Mouse (Mus musculus): ENCODE measurements around the gene St3gal3. TPM values are rescaled to one million over a fixed set of nuclear protein-coding genes. Genes with fewer than 3 reads are reported as not detected.
A peak's percentile ranks its signal among the peaks of the same experiment; 100 is the strongest.

Gene St3gal3
- polyA plus RNA-seq, 1 experiment from 2014 or later = 27.4 TPM

DNA sequence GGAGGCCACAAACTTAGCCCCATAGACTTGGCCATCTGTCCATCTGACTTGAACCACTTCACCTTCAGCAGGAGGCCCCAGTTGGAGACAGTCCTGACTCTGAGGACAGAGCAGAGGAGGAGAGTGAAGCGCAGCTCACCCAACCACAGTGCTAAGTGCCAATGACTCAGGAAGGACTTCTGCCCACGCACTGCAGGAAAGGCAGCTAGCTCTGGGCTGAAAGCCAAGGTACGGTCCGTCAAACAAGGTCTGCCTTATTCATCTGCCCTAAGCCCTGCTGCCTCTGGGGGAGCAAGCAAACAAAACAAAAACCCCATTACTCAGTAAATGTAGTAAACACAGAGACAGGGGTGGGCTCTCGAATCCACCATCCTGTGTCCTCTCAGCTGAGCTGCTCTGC is 4.2 kb upstream of the St3gal3 start:
- CTCF ChIA-PET = interaction anchor here (0.9 to 1.7 kb wide), 2 partner anchors 11 to 22 kb away, joined by 3 to 4 read pairs; no protein-coding TSS in a partner anchor
- H3K27me3 ChIP-seq = no peaks in the 10 kb centered on the region
- DNase-seq (ENCODE audit: low read depth, low spot score) = peak; percentile 93
- peak; percentile 51 for ATAC-seq
- POLR2A ChIA-PET = no interaction called here
- in situ Hi-C loops (cut with MboI; ENCODE audit: low pct_unique_long_range_greater_than_20kb) = no loop called here
- TF ChIP-seq CTCF (IDR thresholded peaks at IDR 0.05) = no peak

DNA sequence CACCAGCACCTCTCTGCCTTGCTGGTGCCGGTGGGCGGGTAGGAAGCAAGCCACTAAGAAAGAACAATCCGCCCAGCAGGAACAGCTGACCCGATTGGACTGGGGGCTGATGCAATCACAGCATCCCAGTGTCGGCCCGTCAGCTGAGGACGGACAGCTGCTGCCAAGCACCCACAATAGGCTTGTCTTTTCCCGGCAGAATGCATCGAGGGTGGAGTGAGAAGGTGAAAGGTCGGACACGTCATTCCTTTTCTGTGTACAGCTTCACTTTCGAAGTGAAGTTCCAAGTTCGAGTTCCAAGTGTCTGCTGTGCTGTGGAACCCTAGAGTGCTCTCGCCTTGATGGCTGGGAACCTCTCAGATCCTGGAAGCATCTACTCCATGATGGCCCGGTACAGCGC is 3.1 kb upstream of the St3gal3 start:
- POLR2A ChIA-PET = no interaction called here
- no peak for ATAC-seq
- in situ Hi-C loops (cut with MboI; ENCODE audit: low pct_unique_long_range_greater_than_20kb) = no loop called here
- CTCF ChIA-PET = interaction anchor here (1.7 kb wide), 1 partner anchor 21 kb away, joined by 4 read pairs; no protein-coding TSS in a partner anchor
- no peaks in the 10 kb centered on the region for H3K27me3 ChIP-seq
- no peak for DNase-seq (ENCODE audit: low read depth, low spot score)
- TF ChIP-seq CTCF (IDR thresholded peaks at IDR 0.05) = no peak

DNA sequence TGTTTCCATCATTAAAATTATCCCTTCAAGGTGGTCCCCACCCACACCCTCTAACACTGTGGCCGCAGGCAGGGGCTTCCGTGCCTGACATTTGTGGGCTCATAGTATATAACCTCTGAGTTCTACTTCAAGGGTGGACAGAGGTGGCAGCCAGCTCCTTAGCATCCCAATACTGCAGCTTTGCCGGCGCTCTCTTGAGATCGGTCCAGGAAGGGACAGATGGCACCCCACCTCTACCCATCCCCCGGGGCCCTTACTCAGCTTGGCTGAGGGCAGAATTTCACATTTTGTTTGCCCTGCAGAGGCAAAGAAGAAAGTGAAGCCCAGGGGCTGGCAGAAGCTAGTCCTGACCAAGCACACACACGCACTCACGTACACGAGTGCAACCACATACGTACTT is 2.6 kb upstream of the St3gal3 start:
- H3K27me3 ChIP-seq = no peaks in the 10 kb centered on the region
- ChIA-PET POLR2A (no interaction called here), CTCF (interaction anchor here (1.7 kb wide), 1 partner anchor 20 kb away, joined by 4 read pairs; no protein-coding TSS in a partner anchor)
- TF ChIP-seq CTCF (IDR thresholded peaks at IDR 0.05) = no peak
- DNase-seq (ENCODE audit: low read depth, low spot score) (no peak), ATAC-seq (no peak)
- in situ Hi-C loops (cut with MboI; ENCODE audit: low pct_unique_long_range_greater_than_20kb) = no loop called here

DNA sequence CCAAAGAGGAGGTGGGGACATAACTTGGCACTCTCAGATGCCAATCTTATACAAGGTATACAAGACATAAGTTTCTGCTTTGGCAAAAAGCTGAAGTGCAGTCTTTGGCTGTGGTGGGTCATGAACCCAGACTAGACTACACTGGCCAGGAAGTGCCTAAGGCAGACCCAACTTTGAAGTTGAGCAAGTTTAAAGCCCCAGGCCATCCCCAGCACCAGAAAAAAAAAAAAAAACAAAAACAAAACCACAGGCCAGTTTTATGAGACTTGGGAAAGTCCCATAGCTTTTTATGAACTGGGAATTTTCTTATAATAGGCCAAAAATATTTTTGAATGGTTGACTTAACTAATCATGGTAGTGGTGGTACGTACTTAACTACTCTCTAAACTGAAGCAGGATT is 700 bp upstream of the St3gal3 start:
- TF ChIP-seq CTCF (IDR thresholded peaks at IDR 0.05) = no peak
- no peaks in the 10 kb centered on the region for H3K27me3 ChIP-seq
- ATAC-seq (peak; percentile 8), DNase-seq (ENCODE audit: low read depth, low spot score) (peak; percentile 74)
- ChIA-PET CTCF (no interaction called here), POLR2A (interaction anchor here (0.7 to 1.3 kb wide), 4 partner anchors 9 to 245 kb away, joined by 3 to 7 read pairs (median 4); partner anchors contain the start of gene Kdm4a)
- in situ Hi-C loops (cut with MboI; ENCODE audit: low pct_unique_long_range_greater_than_20kb) = no loop called here

DNA sequence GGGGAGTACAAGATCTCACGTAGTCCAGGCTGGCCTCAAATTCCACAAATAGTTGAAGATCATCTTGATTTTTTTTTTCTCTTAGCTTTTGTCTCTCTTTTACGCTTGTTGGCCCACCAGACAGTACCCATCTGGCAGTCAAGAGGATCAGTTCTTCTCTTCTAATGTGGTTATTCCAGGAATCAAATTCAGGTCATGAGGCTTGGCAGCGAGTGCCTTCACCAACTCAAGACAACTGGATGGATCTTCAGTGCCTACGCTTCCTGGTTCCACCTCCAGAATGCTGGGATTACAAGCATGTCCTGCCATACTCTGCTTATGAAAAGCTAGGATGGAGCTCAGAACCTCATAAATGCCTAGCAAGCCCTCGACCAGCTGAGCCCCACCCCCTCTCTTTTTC is 3.4 kb downstream of the St3gal3 start:
- ATAC-seq (no peak), DNase-seq (ENCODE audit: low read depth, low spot score) (no peak)
- no peak for TF ChIP-seq CTCF (IDR thresholded peaks at IDR 0.05)
- POLR2A ChIA-PET = no interaction called here
- in situ Hi-C loops (cut with MboI; ENCODE audit: low pct_unique_long_range_greater_than_20kb) = no loop called here
- CTCF ChIA-PET = interaction anchor here (1.1 kb wide), 1 partner anchor 13 kb away, joined by 4 read pairs; no protein-coding TSS in a partner anchor
- H3K27me3 ChIP-seq = no peaks in the 10 kb centered on the region

DNA sequence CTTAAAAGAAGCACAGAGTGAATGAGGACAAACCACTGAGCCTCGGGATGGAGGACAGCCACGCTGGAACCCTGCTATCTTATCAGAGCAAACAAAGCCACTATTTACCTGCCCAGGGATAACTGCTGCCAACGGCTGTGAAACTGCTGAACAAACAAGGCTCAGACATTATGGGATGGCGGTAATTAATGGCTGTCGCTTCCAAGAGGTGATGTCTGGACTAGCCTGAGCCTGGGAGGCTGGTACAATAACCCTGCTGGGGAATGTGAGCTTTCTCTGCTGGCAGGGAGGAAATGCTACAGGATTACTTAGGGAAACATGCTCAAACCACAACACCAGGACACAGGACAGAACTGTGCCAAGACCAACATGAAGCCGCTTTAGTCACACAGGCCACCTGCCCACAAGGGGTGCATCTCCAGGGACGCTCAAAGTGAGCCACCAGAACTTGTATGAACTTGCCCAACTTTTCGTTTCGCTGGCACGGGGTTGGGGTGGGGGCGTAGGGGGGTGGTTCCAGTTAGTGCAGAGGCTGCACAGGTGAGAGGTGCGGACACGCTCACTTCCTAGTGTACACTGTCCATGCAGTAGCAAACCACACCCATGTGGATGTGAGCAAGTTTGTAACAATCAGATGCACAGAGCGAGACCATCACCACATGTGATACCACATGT is 11.5 kb downstream of the St3gal3 start:
- in situ Hi-C loops (cut with MboI; ENCODE audit: low pct_unique_long_range_greater_than_20kb) = no loop called here
- no peak for TF ChIP-seq CTCF (IDR thresholded peaks at IDR 0.05)
- ChIA-PET CTCF (no interaction called here), POLR2A (interaction anchor here (0.7 kb wide), 1 partner anchor 13 kb away, joined by 3 read pairs; no protein-coding TSS in a partner anchor)
- peak; percentile 90 for ATAC-seq
- peak; percentile 70 for DNase-seq (ENCODE audit: low read depth, low spot score)
- no peaks in the 10 kb centered on the region for H3K27me3 ChIP-seq

DNA sequence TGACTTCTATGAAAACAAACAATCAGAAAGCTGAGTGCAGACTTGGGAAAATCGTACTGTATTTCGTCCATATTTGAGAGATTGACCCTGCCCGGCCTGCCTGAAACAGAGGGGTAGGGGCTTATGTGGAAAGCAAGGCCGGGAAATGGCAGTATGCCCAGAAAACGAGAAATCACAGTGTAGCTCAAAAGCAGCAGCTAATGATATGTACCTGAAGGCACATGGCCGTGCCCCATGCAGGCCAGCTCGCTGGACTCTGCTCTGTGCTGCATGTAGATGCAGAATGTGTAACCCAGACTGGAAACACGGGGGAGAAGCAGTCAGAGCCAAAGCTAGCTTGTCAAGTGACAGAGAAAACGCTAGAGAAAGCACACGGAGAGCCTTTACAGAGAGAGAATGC is 12.6 kb downstream of the St3gal3 start:
- ChIA-PET CTCF (no interaction called here), POLR2A (no interaction called here)
- DNase-seq (ENCODE audit: low read depth, low spot score) = no peak
- TF ChIP-seq CTCF (IDR thresholded peaks at IDR 0.05) = no peak
- no peaks in the 10 kb centered on the region for H3K27me3 ChIP-seq
- no peak for ATAC-seq
- in situ Hi-C loops (cut with MboI; ENCODE audit: low pct_unique_long_range_greater_than_20kb) = no loop called here

DNA sequence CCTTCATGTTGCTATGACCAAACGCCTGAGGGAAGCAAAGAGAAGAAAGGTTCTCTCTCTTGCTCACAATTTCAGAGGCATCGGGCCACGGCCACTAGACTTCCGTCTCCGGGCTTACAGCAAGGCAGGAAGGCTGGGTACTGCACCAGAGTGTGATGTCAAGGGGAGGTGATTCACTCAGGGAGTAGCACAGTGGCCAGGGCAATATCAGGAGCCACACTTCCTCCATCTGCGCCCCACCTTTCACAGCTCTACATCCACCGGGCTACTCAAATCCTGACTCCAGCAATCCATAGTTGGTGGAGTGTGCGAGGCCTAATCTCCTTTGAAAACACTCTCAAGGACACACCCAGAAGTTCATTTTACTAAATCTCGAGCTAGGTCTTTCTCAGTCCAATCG is 17.1 kb downstream of the St3gal3 start:
- DNase-seq (ENCODE audit: low read depth, low spot score) (no peak), ATAC-seq (no peak)
- CTCF ChIA-PET = interaction anchor here (1.0 to 1.9 kb wide), 2 partner anchors 10 to 21 kb away, joined by 4 read pairs; no protein-coding TSS in a partner anchor
- TF ChIP-seq CTCF (IDR thresholded peaks at IDR 0.05) = no peak
- no peaks in the 10 kb centered on the region for H3K27me3 ChIP-seq
- in situ Hi-C loops (cut with MboI; ENCODE audit: low pct_unique_long_range_greater_than_20kb) = no loop called here
- POLR2A ChIA-PET = interaction anchor here (0.5 kb wide), 1 partner anchor 10 kb away, joined by 3 read pairs; no protein-coding TSS in a partner anchor

DNA sequence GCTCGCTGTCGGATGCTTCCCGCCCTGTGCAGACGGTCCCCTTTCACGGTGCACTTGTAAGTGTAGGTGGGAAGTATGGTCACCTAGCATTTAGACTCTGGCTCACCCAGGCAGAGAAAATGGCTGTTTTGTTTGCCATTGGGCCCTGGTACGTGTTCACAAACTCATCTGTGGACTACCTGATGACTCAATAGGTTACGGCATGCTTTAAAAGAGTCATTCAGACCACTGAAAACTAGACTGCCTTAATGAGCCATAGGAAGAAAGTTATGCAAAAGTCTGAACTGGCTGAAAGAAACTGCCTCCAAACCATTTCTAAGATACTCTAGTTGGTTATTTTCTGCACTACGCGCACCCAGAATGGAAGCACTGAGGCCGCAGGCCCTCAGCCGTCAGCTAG is 18.6 kb downstream of the St3gal3 start:
- in situ Hi-C loops (cut with MboI; ENCODE audit: low pct_unique_long_range_greater_than_20kb) = no loop called here
- CTCF ChIA-PET = interaction anchor here (1.9 kb wide), 1 partner anchor 9 kb away, joined by 4 read pairs; no protein-coding TSS in a partner anchor
- TF ChIP-seq CTCF (IDR thresholded peaks at IDR 0.05) = no peak
- DNase-seq (ENCODE audit: low read depth, low spot score) = no peak
- ATAC-seq = no peak
- no peaks in the 10 kb centered on the region for H3K27me3 ChIP-seq
- POLR2A ChIA-PET = no interaction called here

DNA sequence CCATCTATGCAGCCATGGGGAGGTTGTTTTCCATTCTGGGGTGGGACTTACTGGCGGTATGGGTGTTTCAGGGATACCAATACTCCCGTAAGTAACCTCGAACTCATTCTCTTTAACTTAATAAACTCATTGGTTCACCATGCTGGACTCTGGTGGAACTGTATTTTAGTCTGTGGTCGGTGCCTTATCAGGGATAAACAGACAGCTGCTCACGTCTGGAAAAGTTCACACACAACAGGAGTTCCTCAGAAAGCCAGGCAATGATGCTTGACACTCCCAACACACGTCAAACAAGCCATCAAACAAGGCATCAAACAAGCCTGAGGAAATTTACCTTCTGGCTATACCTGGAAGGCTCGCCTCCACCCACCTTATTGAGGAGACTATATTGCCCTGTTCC is 19.6 kb downstream of the St3gal3 start:
- TF ChIP-seq CTCF (IDR thresholded peaks at IDR 0.05) = no peak
- ATAC-seq (no peak), DNase-seq (ENCODE audit: low read depth, low spot score) (no peak)
- in situ Hi-C loops (cut with MboI; ENCODE audit: low pct_unique_long_range_greater_than_20kb) = no loop called here
- CTCF ChIA-PET = no interaction called here
- POLR2A ChIA-PET = no interaction called here
- H3K27me3 ChIP-seq = no peaks in the 10 kb centered on the region

DNA sequence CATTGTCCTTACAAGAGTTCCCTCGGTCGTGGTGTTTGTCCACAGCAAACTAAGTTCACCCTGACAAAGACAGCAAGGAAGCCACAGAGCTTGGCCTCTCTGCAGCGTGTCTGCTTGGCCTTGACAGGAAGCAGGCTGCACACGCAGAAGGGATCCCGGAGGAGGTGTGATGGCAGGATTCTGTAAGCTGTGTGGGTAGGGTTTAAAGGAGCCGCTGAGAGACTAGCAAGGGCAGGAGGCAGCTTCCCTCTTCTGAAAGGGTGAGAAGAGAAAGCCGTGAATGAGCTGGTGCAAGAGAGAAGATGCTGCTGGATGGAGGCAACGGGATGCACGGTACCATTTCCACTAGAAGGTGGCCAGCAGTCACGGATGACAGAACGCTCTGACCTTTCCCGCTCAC is 22.1 kb downstream of the St3gal3 start:
- CTCF ChIA-PET = no interaction called here
- in situ Hi-C loops (cut with MboI; ENCODE audit: low pct_unique_long_range_greater_than_20kb) = no loop called here
- DNase-seq (ENCODE audit: low read depth, low spot score) (no peak), ATAC-seq (no peak)
- no peak for TF ChIP-seq CTCF (IDR thresholded peaks at IDR 0.05)
- no peaks in the 10 kb centered on the region for H3K27me3 ChIP-seq
- POLR2A ChIA-PET = no interaction called here

All from Patski (cell line).